ENCODE assay signal across 10 mouse cellular contexts in the genomic region with DNA sequence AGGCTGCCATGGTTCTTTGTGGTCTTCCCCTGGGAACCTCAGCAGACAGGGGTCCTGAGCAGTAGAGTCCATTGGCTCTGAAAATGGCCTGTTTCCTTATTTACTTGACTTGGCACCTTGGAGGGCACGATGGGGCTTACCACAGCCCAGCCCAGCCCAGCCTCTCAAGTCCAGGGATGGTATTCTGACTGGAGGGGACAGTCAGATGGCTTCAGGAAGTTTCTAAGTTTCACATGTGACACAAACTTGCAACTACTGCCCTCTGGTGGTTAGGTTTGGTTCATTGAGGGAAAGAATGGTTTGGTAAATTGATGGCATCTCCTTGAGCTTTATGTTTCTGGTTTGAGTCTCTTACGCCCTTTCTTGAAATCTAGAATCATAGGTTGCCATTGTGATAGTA. TPM values are rescaled to one million over a fixed set of nuclear protein-coding genes. Genes with fewer than 3 reads are reported as not detected.
DNase-seq lines count a peak whose midpoint lies in the region; ATAC-seq lines count a peak whose summit lies in the region.
"Had no signal": no experiment of that assay in that cellular context is flagged by ENCODE, and none has a peak within 500 bp of the region (broad histone marks: within the 10 kb centered on the region; RNA-seq: fewer than 3 reads in every experiment).

No protein-coding gene starts in this region.

- WGBS in kidney, embryonic 15.5 days = 49% methylated on average over 2 of the region's 2 CpGs

- no peak for ATAC-seq in kidney, embryonic 15.5 days (replicated peaks; ENCODE audit: low FRiP score)

- no peaks in the 10 kb centered on the region for H3K9me3 ChIP-seq in kidney, embryonic 15.5 days (replicated peaks)
- H3K9me3 ChIP-seq: embryonic facial prominence, embryonic 15.5 days; limb, embryonic 13.5 days had no signal

- intact Hi-C loops in left cerebral cortex, postnatal 25 days (cut with DNase I) = loop anchor here (1.0 kb wide), 1 partner anchor 180 kb away; no protein-coding TSS in a partner anchor

- no peak overlapping the region for H3K4me3 ChIP-seq in kidney, embryonic 15.5 days (replicated peaks)
- H3K4me3 ChIP-seq: embryonic facial prominence, embryonic 15.5 days; limb, embryonic 13.5 days had no signal

- no peak overlapping the region for H3K27ac ChIP-seq in kidney, embryonic 15.5 days
- H3K27ac ChIP-seq: embryonic facial prominence, embryonic 15.5 days; limb, embryonic 13.5 days had no signal

- peak; percentile 8 for DNase-seq in kidney, adult 11 months
- DNase-seq in NIH3T3 (ENCODE audit: low read depth) = peak; percentile 88
- DNase-seq in brain, embryonic 18.5 days (ENCODE audit: low read depth, low spot score) = peak; percentile 8
- peak; percentile 71 for DNase-seq in heart, postnatal 4 days
- DNase-seq in left cerebral cortex, postnatal 25 days (ENCODE audit: low spot score in 2 of 2) = peak; percentile 46 to 72
- DNase-seq in retina, postnatal 7 days (ENCODE audit: low read depth, low spot score) = peak; percentile 65
- DNase-seq in spleen, postnatal 4 days (ENCODE audit: low spot score in 2 of 2) = no peak

- no peak overlapping the region for H3K9ac ChIP-seq in kidney, embryonic 15.5 days
- H3K9ac ChIP-seq: embryonic facial prominence, embryonic 15.5 days; limb, embryonic 13.5 days had no signal

- no peak overlapping the region for H3K4me2 ChIP-seq in kidney, embryonic 15.5 days
- H3K4me2 ChIP-seq: embryonic facial prominence, embryonic 15.5 days; limb, embryonic 13.5 days had no signal

- no peaks in the 10 kb centered on the region for H3K36me3 ChIP-seq in kidney, embryonic 15.5 days
- H3K36me3 ChIP-seq: embryonic facial prominence, embryonic 15.5 days; limb, embryonic 13.5 days had no signal

- H3K27me3 ChIP-seq in kidney, embryonic 15.5 days = no peaks in the 10 kb centered on the region
- H3K27me3 ChIP-seq: embryonic facial prominence, embryonic 15.5 days; limb, embryonic 13.5 days had no signal

- H3K4me1 ChIP-seq in kidney, embryonic 15.5 days = no peaks in the 10 kb centered on the region
- H3K4me1 ChIP-seq: limb, embryonic 13.5 days had no signal

RNA-seq across cellular contexts. Expression of a gene that starts 38.7 kb away (rescaled TPM):
- 0.84 and 2.6 TPM in 2 replicates for polyA plus RNA-seq in kidney, embryonic 15.5 days (2015; fragmentation: Nextera tagmentation; extraction: Ambion mirVana)
- under 1 TPM; 0.14 to 0.31 TPM for total RNA-seq in heart, postnatal 4 days (2021)
- under 1 TPM; 0.07 to 0.11 TPM for total RNA-seq in left cerebral cortex, postnatal 25 days (2021)

RNA-seq across cellular contexts. Expression of a gene that starts 49.4 kb away (rescaled TPM):
- polyA plus RNA-seq in kidney, embryonic 15.5 days (2015; fragmentation: Nextera tagmentation; extraction: Ambion mirVana) = not detected in 2 replicates
- not detected for total RNA-seq in heart, postnatal 4 days (2021)
- under 1 TPM; 0.43 to 0.53 TPM for total RNA-seq in left cerebral cortex, postnatal 25 days (2021)

Comparison
In these comparisons a context has a peak if more than half of its experiments do, and no peak if none do; other contexts are left out.
1. DNase-seq: peak in kidney, adult 11 months (single experiment), NIH3T3 (single experiment), brain, embryonic 18.5 days (single experiment), heart, postnatal 4 days (single experiment), left cerebral cortex, postnatal 25 days (2 of 2) and retina, postnatal 7 days (single experiment); none in spleen, postnatal 4 days (0 of 2).